Mouse (Mus musculus): ENCODE measurements around the gene Tex261.
A peak's percentile ranks its signal among the peaks of the same experiment; 100 is the strongest.
"Not testable (repeated sequence)": the region's sequence is repeated elsewhere in the genome, so short reads cannot be mapped to it uniquely, and the experiment has no call there.

Tex261 gene

DNA sequence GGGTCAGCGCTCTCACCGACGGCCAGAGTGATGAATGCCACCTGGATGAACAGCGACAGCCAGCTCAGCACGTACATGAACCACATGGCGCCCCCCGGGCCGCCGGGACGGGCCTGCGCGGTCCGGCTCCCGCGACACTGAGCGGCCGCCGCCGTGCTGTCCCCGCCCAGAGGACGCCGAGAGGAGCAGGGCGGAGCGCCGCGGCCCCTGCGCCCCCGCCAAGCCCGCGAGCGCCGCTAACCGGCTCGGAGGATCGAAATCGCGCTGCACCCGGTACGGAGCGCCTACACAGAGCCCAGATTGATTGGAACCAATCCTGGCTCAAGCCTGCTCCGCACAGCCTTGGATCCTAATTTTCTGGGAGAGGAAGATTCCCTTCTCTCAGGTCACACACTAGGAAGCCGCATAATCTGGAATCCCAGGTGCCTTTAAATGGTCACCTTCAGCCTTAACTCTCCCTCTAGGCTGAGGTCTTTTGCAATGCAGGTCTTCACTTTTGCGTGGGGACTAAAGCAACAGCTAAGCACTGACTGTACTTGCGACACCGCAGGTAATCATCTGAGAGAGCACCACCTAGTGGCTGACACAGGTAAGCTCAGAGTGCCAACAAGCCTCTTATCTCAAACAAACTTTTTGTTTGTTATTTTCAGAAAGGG is at the start of gene Tex261:
Gene Tex261, minus strand, starts transcription at position 176 of the 656 bp plus-strand sequence.
- peak; percentile 85 for DNase-seq (ENCODE audit: low spot score)

- no peak for DNase-seq (ENCODE audit: low spot score)
These were observed 46.2 kb upstream of the Tex261 start for GRCm38 (mm10) chr6:83821856-83822255.

GRCm38 (mm10) chr6:83820727-83821515 is 45.3 kb upstream of the Tex261 start:
- DNase-seq (ENCODE audit: low spot score), result no peak

GRCm38 (mm10) chr6:83818996-83819395 is 43.4 kb upstream of the Tex261 start:
- no peak for DNase-seq (ENCODE audit: low spot score)

DNA sequence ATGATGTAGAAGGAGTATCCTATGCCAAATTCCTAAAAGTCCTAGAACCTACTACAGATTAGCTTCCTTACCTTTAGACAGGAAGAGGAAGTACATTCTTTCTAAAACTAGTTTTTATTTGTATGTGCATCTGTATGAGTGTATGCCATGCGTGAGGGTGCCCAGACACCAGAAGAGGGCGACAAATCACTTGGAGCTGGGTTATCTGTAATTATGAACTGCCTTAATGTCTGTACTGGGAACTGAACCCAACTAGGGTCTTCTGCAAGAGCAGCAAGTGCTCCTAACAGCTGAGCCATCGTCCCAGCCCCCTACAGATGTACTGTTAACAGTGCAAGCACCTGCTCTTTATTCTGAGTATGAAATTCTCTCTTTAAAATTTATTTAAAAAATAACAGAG is 40.2 kb upstream of the Tex261 start:
- DNase-seq (ENCODE audit: low spot score), result no peak

- DNase-seq (ENCODE audit: low spot score), result no peak
These were observed 27.2 kb upstream of the Tex261 start for GRCm38 (mm10) chr6:83802846-83803245.

- no peak for DNase-seq (ENCODE audit: low spot score)
These were observed 26.4 kb upstream of the Tex261 start for GRCm38 (mm10) chr6:83802033-83802432.

- DNase-seq (ENCODE audit: low spot score), result no peak
These were observed 21.1 kb upstream of the Tex261 start for GRCm38 (mm10) chr6:83796686-83797085.

DNA sequence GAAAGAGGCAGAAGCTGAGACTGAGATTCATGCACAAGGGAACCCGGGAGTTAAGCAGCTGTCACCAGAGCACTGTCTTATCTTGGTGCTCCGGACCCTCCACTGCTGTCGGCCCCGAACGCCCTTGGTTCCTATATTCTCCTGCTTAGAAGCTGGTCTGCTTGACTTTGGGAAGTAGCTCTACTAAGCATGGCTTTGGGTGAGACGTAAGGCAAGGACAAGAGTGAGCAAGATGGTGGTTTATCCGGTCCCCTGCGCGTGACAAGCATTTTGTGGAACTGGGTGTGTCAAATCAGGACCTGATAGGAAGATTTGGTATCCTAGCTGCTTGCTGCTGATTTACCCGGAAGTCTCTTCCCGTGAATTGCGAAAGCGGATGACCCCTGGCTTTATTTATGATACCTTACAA is 19.9 kb upstream of the Tex261 start:
- no peak for DNase-seq (ENCODE audit: low spot score)

DNA sequence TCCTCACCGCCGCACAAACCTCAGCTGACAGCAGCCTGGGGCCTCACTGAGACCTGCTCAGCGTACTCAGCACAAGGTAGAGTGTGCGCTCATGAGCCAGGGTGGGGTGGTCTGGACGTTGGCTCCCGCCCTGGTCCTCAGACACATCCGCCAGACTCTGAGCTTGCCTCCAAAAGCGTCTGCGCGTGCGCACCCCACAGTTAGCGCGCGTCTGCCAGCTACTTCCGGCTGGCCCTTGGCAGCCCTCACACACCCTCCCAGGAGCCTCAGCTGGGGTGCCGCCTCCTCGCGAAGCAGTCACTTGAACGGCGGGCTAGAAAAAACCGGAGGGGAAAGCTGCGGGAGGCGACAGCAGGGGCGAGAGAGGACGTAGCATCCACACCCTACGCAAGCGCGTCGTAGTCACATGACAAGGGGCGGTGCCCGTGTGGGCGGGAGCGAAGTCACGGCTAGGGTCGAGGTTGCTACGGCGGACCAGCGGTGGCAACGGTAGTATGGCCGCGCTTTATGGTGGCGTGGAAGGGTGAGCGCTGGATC is 19.2 kb upstream of the Tex261 start, which contains the start of gene Nagk:
Gene Nagk, plus strand, starts transcription at position 223 of the 537 bp plus-strand sequence.
- peak; percentile 92 for DNase-seq (ENCODE audit: low spot score)

DNA sequence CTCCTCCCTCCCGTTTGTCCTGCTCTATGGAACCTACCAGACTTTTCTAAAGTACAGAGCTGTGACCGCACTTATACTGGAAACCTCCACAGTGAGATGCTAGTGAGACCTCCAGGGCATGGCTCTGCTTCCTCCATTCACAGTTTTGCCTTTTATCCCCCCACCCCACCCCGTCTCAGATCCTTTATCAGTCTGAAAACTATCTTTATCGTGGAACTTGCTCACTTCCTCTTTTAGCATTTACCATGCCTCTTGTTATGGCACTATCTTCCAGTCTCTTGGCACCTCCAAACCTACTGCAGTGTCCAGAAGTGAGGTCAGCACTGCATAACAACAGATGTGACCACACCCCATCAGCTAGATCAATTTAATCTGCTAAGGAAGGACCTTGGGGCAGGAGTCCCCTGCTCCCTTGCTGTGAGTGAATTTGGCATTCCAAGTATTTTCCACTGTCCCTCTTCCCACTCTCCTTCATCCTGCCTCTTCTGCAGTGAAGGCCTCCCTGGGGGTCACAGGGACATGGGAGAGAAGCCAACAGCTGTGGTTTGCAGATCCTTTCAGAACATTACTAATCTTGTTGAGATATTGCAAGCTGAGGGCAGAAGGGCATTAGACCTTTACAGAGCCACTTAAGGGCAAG is 15.8 kb upstream of the Tex261 start:
- peak; percentile 55 for DNase-seq (ENCODE audit: low spot score)

- DNase-seq (ENCODE audit: low spot score), result not testable (repeated sequence)
These were observed 14.9 kb upstream of the Tex261 start for GRCm38 (mm10) chr6:83790533-83790932.

GRCm38 (mm10) chr6:83788554-83788953 is 12.9 kb upstream of the Tex261 start:
- DNase-seq (ENCODE audit: low spot score), result no peak

DNA sequence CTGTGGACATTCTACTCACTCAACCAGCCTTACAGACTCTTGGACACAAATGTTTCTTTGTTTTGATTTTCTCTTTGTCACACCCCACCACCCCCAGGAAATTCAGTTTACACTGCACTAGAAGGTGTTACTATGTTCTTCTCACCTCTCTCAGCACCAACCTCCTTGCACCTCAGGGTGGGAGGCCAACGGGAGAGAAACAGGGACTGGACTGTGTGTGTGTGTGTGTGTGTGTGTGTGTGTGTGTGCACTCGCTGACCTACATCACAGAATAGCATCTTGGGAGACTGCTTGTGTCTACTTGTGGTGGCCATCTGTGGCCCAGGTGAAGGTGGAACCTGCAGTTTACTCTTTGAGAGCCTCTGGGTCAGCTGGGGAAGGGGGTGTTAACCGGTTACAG is 10.8 kb upstream of the Tex261 start:
- DNase-seq (ENCODE audit: low spot score), result no peak

GRCm38 (mm10) chr6:83779026-83779425 is 3.4 kb upstream of the Tex261 start:
- no peak for DNase-seq (ENCODE audit: low spot score)

GRCm38 (mm10) chr6:83778306-83778705 is 2.7 kb upstream of the Tex261 start:
- DNase-seq (ENCODE audit: low spot score), result no peak

DNA sequence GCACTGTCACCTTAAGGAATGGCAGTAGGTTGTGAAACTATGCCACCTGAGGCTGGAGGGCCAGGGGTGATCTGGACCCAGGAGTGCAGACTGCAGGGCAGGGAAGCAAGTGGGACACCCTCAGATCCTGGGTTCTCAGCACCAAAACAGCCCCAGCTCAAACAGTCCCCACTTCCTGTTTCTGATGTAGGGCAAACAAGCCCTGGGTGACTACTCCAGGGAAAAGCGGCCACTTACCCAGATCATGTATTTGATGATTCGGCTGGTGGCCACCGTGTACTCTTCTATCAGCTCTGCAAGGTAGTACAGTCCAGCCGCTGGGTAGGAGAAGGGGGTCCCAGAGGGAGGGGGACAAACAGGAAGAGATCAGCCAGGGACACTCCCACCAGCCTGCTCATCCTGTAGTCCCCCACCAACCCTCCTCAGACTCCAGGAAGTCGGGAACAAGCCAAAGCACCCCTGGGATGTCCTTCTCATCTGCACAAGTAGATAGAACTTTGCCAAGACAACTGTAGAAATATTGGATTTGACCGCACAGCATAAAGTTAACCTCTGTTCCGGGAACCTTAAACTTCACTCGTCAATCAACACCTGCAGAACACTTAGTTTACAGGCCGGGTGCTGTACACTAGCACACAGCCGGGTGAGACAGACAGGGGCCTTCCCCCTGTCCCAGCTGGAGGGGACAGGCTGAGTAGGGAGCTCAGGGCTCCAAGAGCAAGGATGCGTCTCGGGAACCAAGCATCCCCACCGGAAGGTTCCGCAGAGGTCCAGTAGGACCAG is 641 bp downstream of the Tex261 start:
- no peak for DNase-seq (ENCODE audit: low spot score)

DNA sequence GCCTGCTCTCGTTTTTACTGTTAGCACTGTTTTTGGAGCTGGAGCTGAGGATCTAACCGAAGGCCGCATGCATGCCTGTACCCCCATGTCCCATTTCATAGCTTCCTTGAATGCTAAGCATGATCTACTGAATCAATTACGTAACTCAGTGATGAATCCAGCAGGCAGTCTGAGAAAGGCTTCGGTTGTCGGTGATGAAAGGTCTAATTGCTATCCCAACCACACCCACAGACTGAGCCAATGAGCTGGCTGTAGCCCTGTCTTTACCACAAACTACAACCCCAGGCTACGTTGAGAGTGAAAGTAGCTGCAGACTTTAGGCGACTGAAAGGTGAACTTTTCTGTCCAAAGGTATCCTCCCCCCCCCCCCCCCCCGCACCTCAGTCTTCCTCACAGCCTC is 1.5 kb downstream of the Tex261 start:
- no peak for DNase-seq (ENCODE audit: low spot score)

GRCm38 (mm10) chr6:83768485-83768884 is 7.1 kb downstream of the Tex261 start:
- DNase-seq (ENCODE audit: low spot score), result no peak

GRCm38 (mm10) chr6:83766982-83767381 is 8.6 kb downstream of the Tex261 start:
- DNase-seq (ENCODE audit: low spot score), result peak; percentile 40

- no peak for DNase-seq (ENCODE audit: low spot score)
These were observed 12.7 kb downstream of the Tex261 start for GRCm38 (mm10) chr6:83762880-83763431.

DNA sequence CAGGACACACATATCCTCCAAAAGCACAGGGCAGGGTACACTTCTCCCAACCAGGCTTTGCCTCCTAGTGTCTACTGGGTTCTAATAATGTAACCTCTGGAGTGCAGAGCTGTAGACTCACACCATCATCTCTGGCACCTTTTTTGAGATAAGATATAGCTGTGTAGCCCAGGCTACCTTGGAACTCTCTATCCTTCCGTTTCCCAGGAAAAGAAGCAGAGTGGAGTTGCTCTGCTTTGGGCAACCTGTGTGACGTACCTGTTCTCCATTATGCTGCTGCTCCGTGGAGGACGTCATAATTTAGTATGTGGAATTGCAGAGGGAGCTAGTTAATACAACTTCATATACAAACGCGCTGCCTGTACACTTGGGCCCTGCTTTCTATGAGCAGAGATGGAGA is 13.3 kb downstream of the Tex261 start, which contains the start of gene Ankrd53:
Gene Ankrd53, plus strand, starts transcription at position 301 of the 400 bp plus-strand sequence.
- no peak for DNase-seq (ENCODE audit: low spot score)

Data from ovary, adult 18-20 months (tissue).